Mouse (Mus musculus) heart, embryonic 15.5 days (tissue): ENCODE measurements at regions not wholly inside any gene's neighbourhood (a gene's known extent, or its start where the extent isn't known, plus 50 kb on each side); places are given as distances from the start of the nearest gene placed in this dataset.

ENCODE experiments used
- ATAC-seq: fragments of 200-750 bp; cut with Nextera tagmentation; replicated peaks from 2 replicates; pipeline ENCODE4 v1.8.0; 2017; ENCODE audit warnings: low read depth, moderate TSS enrichment; ENCODE audit not compliant: insufficient number of reproducible peaks, insufficient read depth, low FRiP score
- H3K27ac ChIP-seq: fragments of 300-500 bp; sonication (generic); 2 replicates; pipeline ENCODE4 v1.5.1; 2015; ENCODE audit warnings: mild to moderate bottlenecking, inconsistent platforms
- H3K27me3 ChIP-seq: fragments of 300-500 bp; sonication (generic); 2 replicates; pipeline ENCODE4 v1.6.1; 2015; ENCODE audit warnings: inconsistent platforms
- H3K36me3 ChIP-seq: fragments of 300-500 bp; sonication (generic); 2 replicates; pipeline ENCODE4 v1.6.1; 2015; ENCODE audit warnings: mild to moderate bottlenecking, inconsistent platforms
- H3K4me1 ChIP-seq: fragments of 300-500 bp; sonication (generic); replicated peaks from 2 replicates; pipeline ENCODE4 v1.6.1; 2015; ENCODE audit warnings: inconsistent platforms
- H3K4me2 ChIP-seq: fragments of 300-500 bp; sonication (generic); 2 replicates; pipeline ENCODE4 v1.6.1; 2015; ENCODE audit warnings: inconsistent platforms, mild to moderate bottlenecking, moderate library complexity
- H3K4me3 ChIP-seq: fragments of 300-500 bp; sonication (generic); 2 replicates; pipeline ENCODE4 v1.5.1; 2015; ENCODE audit warnings: mild to moderate bottlenecking, inconsistent platforms
- H3K9ac ChIP-seq: fragments of 300-500 bp; sonication (generic); 2 replicates; pipeline ENCODE4 v1.6.1; 2015; ENCODE audit warnings: mild to moderate bottlenecking, inconsistent platforms
- H3K9me3 ChIP-seq: fragments of 300-500 bp; sonication (generic); replicated peaks from 2 replicates; pipeline ENCODE4 v1.6.1; 2016; ENCODE audit warnings: inconsistent platforms
- WGBS: fragments of 180-500 bp; shearing (Covaris S2); methylation state at CpG from one replicate; pipeline ENCODE4 v1.1.7; 2015; ENCODE audit warnings: mixed read lengths; 5-methylcytosine and 5-hydroxymethylcytosine counted together

DNA sequence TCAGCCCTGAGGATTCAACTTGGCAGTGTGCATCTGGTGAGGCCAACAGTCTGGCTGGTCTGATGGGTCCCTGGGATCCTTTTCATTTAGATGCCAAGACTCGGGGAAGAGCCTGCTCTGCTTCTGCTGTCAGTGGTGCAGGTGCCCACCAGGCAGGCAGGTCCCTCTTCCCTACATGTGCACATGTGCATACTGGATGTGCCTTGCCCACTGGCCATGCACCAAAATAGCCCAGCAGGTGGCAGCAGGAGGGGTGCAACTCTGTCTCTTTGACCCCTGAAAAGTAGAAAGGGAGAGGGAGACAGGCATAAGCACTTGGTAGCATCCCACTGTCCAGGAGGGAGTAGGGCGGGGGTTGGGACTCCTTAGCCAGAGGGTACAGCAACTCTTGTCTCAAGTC is 116.2 kb upstream of the Bank1 start:
- Histone ChIP-seq H3K4me2 (no peak overlapping the region), H3K9ac (no peak overlapping the region), H3K27me3 (no peaks in the 10 kb centered on the region), H3K4me3 (no peak overlapping the region), H3K9me3 (no peaks in the 10 kb centered on the region), H3K4me1 (no peaks in the 10 kb centered on the region), H3K36me3 (no peaks in the 10 kb centered on the region), H3K27ac (no peak overlapping the region)
- 78% methylated on average over 2 of the region's 2 CpGs for WGBS
- no peak for ATAC-seq

- Histone ChIP-seq H3K4me3 (no peak overlapping the region), H3K27me3 (no peaks in the 10 kb centered on the region), H3K4me1 (no peaks in the 10 kb centered on the region), H3K36me3 (no peaks in the 10 kb centered on the region), H3K9me3 (no peaks in the 10 kb centered on the region), H3K4me2 (no peak overlapping the region), H3K9ac (no peak overlapping the region), H3K27ac (no peak overlapping the region)
- 84% methylated on average over 7 of the region's 7 CpGs for WGBS
- ATAC-seq = no peak
These were observed 114.2 kb upstream of the Bank1 start for GRCm38 (mm10) chr3:136439907-136440645.

DNA sequence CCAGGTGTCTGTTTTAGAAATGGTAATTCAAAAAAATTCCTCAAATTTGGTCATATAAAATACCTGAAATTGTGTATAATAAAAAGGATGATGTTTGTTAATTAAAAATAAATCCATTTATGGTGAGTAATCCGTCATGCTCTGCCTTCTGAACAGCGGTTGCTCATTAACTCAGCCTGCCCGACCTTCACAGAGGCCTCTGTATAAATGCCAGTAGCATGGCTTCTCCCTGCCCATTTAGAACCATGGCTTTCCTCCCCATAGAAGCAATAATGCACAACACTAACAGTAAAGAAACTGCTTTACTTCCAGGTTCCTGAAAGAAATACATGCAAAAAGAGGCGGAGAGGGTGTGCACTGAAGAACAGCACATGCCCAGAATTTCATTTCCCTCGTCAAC is 113.5 kb upstream of the Bank1 start:
- Histone ChIP-seq H3K36me3 (no peaks in the 10 kb centered on the region), H3K27ac (no peak overlapping the region), H3K9me3 (no peaks in the 10 kb centered on the region), H3K27me3 (no peaks in the 10 kb centered on the region), H3K4me3 (no peak overlapping the region), H3K9ac (no peak overlapping the region), H3K4me2 (no peak overlapping the region), H3K4me1 (no peaks in the 10 kb centered on the region)
- ATAC-seq = no peak
- 82% methylated on average over 5 of the region's 5 CpGs for WGBS

GRCm38 (mm10) chr3:136434407-136434806 is 108.5 kb upstream of the Bank1 start:
- no peak overlapping the region for H3K27ac ChIP-seq
- no peak overlapping the region for H3K4me3 ChIP-seq
- no peaks in the 10 kb centered on the region for H3K27me3 ChIP-seq
- no peak for ATAC-seq
- 51% methylated on average over 5 of the region's 5 CpGs for WGBS
- H3K4me2 ChIP-seq = no peak overlapping the region
- no peak overlapping the region for H3K9ac ChIP-seq
- no peaks in the 10 kb centered on the region for H3K4me1 ChIP-seq
- H3K36me3 ChIP-seq = no peaks in the 10 kb centered on the region
- no peaks in the 10 kb centered on the region for H3K9me3 ChIP-seq

DNA sequence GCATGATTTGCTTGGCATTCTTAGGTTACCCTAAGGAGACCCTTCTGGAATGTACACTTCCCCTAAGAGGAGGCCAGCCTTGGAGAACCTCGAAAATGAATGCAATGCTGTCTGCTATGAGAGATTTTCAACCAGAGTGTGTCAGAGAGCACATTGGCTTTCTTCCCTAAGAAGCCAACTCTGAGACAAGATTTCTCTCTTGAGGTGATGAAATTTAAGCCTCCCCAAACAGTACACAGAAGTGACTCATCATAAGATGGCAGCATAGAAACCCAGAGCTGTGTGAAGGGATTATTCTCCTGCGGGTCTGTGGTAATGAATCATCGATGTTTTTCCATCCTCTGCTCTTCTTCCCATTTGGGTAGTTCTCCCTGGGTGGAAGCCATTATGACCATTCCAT is 106.2 kb upstream of the Bank1 start:
- no peaks in the 10 kb centered on the region for H3K4me1 ChIP-seq
- no peaks in the 10 kb centered on the region for H3K36me3 ChIP-seq
- no peaks in the 10 kb centered on the region for H3K27me3 ChIP-seq
- 78% methylated on average over 3 of the region's 3 CpGs for WGBS
- ATAC-seq = no peak
- no peak overlapping the region for H3K4me2 ChIP-seq
- H3K9ac ChIP-seq = no peak overlapping the region
- H3K9me3 ChIP-seq = no peaks in the 10 kb centered on the region
- no peak overlapping the region for H3K4me3 ChIP-seq
- no peak overlapping the region for H3K27ac ChIP-seq

GRCm38 (mm10) chr3:136427427-136427826 is 101.6 kb upstream of the Bank1 start:
- Histone ChIP-seq H3K36me3 (no peaks in the 10 kb centered on the region), H3K27ac (no peak overlapping the region), H3K27me3 (no peaks in the 10 kb centered on the region), H3K9me3 (no peaks in the 10 kb centered on the region), H3K4me1 (0 out of 2 replicates have a peak, but pooled peaks cover 2% of the 10 kb centered on the region), H3K9ac (no peak overlapping the region), H3K4me2 (no peak overlapping the region), H3K4me3 (no peak overlapping the region)
- 91% methylated on average over 2 of the region's 2 CpGs for WGBS
- ATAC-seq = no peak

GRCm38 (mm10) chr3:136426539-136427194 is 100.8 kb upstream of the Bank1 start:
- no peak overlapping the region for H3K4me3 ChIP-seq
- H3K9me3 ChIP-seq = no peaks in the 10 kb centered on the region
- ATAC-seq = no peak
- H3K27ac ChIP-seq = no peak overlapping the region
- H3K4me2 ChIP-seq = peak overlapping the region; percentile 38
- H3K4me1 ChIP-seq = 0 out of 2 replicates have a peak, but pooled peaks cover 2% of the 10 kb centered on the region
- H3K36me3 ChIP-seq = no peaks in the 10 kb centered on the region
- 31% methylated on average over 8 of the region's 8 CpGs for WGBS
- H3K27me3 ChIP-seq = no peaks in the 10 kb centered on the region
- H3K9ac ChIP-seq = no peak overlapping the region

- Histone ChIP-seq H3K27me3 (no peaks in the 10 kb centered on the region), H3K27ac (no peak overlapping the region), H3K9me3 (no peaks in the 10 kb centered on the region), H3K4me2 (no peak overlapping the region), H3K4me1 (0 out of 2 replicates have a peak, but pooled peaks cover 2% of the 10 kb centered on the region), H3K4me3 (no peak overlapping the region), H3K36me3 (no peaks in the 10 kb centered on the region), H3K9ac (no peak overlapping the region)
- peak; percentile 39; the same call in 1 of the 2 replicates for ATAC-seq
- 64% methylated on average over 10 of the region's 10 CpGs for WGBS
These were observed 96.2 kb upstream of the Bank1 start for GRCm38 (mm10) chr3:136421969-136422614.

GRCm38 (mm10) chr3:136405606-136406005 is 79.7 kb upstream of the Bank1 start:
- Histone ChIP-seq H3K4me1 (no peaks in the 10 kb centered on the region), H3K36me3 (no peaks in the 10 kb centered on the region), H3K4me3 (no peak overlapping the region), H3K4me2 (no peak overlapping the region), H3K27me3 (no peaks in the 10 kb centered on the region), H3K27ac (no peak overlapping the region), H3K9ac (no peak overlapping the region), H3K9me3 (no peaks in the 10 kb centered on the region)
- 62% methylated on average over 8 of the region's 8 CpGs for WGBS
- ATAC-seq = no peak

DNA sequence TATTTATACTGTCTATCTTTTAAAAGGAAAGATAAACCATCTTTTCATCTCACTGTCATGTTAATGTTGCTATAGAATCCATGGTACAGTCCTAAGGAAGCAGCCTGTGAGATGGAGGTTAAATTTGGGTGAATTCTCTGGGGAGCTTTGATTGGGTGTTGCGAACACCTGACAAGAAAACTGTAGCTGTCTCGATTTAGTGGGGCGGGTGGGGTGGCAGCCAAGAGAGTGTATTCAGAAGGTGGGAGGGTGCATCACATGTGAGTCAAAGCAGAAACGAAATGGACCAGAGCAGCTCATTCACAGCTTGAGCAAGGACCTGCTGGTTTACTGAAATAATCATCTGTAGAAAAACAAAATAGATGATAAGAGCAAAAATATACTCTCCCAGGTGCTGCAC is 57.4 kb upstream of the Bank1 start:
- Histone ChIP-seq H3K4me3 (no peak overlapping the region), H3K9me3 (no peaks in the 10 kb centered on the region), H3K36me3 (no peaks in the 10 kb centered on the region), H3K9ac (no peak overlapping the region), H3K4me2 (no peak overlapping the region), H3K4me1 (no peaks in the 10 kb centered on the region), H3K27ac (no peak overlapping the region), H3K27me3 (no peaks in the 10 kb centered on the region)
- ATAC-seq = no peak
- 79% methylated on average over 4 of the region's 4 CpGs for WGBS

DNA sequence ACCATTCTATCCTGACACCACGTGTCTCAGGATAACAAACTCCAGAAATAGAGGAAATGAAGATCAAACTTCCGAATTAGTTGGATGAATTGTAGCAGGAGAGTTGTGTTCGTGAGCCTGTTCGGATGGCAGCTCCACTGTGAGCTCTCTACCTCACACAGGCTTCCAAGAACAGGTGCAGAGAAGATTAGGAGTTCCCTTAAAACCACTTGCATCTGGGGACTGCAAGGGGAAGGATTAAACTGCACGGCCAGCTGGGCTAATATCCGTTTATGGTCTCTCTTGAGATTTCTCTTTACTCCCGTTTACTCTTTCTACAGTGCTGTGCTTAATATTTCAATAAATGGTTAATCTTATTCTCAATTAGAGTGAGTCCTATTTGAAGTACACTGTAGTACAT is 54.8 kb upstream of the Bank1 start:
- Histone ChIP-seq H3K27ac (no peak overlapping the region), H3K4me3 (no peak overlapping the region), H3K27me3 (no peaks in the 10 kb centered on the region), H3K36me3 (no peaks in the 10 kb centered on the region), H3K9me3 (no peaks in the 10 kb centered on the region), H3K4me2 (no peak overlapping the region), H3K4me1 (no peaks in the 10 kb centered on the region), H3K9ac (no peak overlapping the region)
- no peak for ATAC-seq
- WGBS = 62% methylated on average over 7 of the region's 7 CpGs
